Mouse (Mus musculus) kidney, adult 8-10 months (tissue): ENCODE data around the gene Kcnd1.

ENCODE experiments used
- DNase-seq, 2 experiments: peaks; one replicate each; pipeline ENCODE4 v3.0.0; 2022

Kcnd1 gene

GRCm38 (mm10) chrX:7859191-7859753, 37.2 kb downstream of the Kcnd1 start:
- DNase-seq = no peak

- no peak for DNase-seq
Measured at GRCm38 (mm10) chrX:7863181-7863580, 41.1 kb downstream of the Kcnd1 start.

- DNase-seq = no peak
Measured at GRCm38 (mm10) chrX:7864551-7864950, 42.5 kb downstream of the Kcnd1 start.

- DNase-seq = no peak
Measured at GRCm38 (mm10) chrX:7865343-7865742, 43.3 kb downstream of the Kcnd1 start.

GRCm38 (mm10) chrX:7865786-7866185, 43.7 kb downstream of the Kcnd1 start:
- no peak for DNase-seq

- DNase-seq = no peak
Measured at GRCm38 (mm10) chrX:7867141-7867540, 45.1 kb downstream of the Kcnd1 start.

GRCm38 (mm10) chrX:7868506-7868905, 46.4 kb downstream of the Kcnd1 start:
- DNase-seq = no peak

GRCm38 (mm10) chrX:7869826-7870225, 47.7 kb downstream of the Kcnd1 start:
- DNase-seq = no peak

- DNase-seq = peak; percentile 83 to 90
Measured at GRCm38 (mm10) chrX:7878007-7878419, 55.9 kb downstream of the Kcnd1 start, which contains the start of gene Pim2. Gene Pim2, plus strand, starts transcription at chrX:7878262.

GRCm38 (mm10) chrX:7878495-7878894, 56.4 kb downstream of the Kcnd1 start:
- DNase-seq = peak; percentile 4 to 20

GRCm38 (mm10) chrX:7879819-7880218, 57.7 kb downstream of the Kcnd1 start:
- DNase-seq = peak; percentile 57 to 71

GRCm38 (mm10) chrX:7883841-7884567, 61.9 kb downstream of the Kcnd1 start, which contains the start of gene Slc35a2:
Gene Slc35a2, plus strand, starts transcription at chrX:7884028.
- DNase-seq = peak; percentile 90 to 95
